9 mouse cellular contexts compared by ENCODE assay signal in genomic region chr11:101813259-101813658, GRCm38 (mm10). TPM values are rescaled to one million over a fixed set of nuclear protein-coding genes. Genes with fewer than 3 reads are reported as not detected.
DNase-seq lines count a peak whose midpoint lies in the region; ATAC-seq and TF ChIP-seq lines count a peak whose summit lies in the region.
"Had no signal": no experiment of that assay in that cellular context is flagged by ENCODE, and none has a peak within 500 bp of the region (broad histone marks: within the 10 kb centered on the region; RNA-seq: fewer than 3 reads in every experiment).

No protein-coding gene starts in this region.

- 1% methylated on average over 7 of the region's 7 CpGs for WGBS in lung, embryonic 14.5 days

- peak; percentile 85 for DNase-seq in 3T3-L1 (ENCODE audit: low read depth, low spot score)
- DNase-seq in MN1 (ENCODE audit: low spot score), result peak; percentile 79
- peak; percentile 90 to 91 for DNase-seq in cerebellum, postnatal 14 days
- peak; percentile 76 to 78 for DNase-seq in gastrocnemius, postnatal 36 days
- DNase-seq in layer of hippocampus, adult 11-12 months (ENCODE audit: low spot score), result peak; percentile 87
- DNase-seq in lung, embryonic 14.5 days, result peak; percentile 92
- peak; percentile 77 for DNase-seq in right cerebral cortex, adult 18-20 months
- DNase-seq in urinary bladder, postnatal 10 days (ENCODE audit: low spot score), result peak; percentile 46

- no peaks in the 10 kb centered on the region for H3K36me3 ChIP-seq in lung, embryonic 14.5 days (ENCODE audit: insufficient read depth)
- H3K36me3 ChIP-seq: hindbrain, embryonic 15.5 days had no signal

- no peak overlapping the region for H3K9ac ChIP-seq in lung, embryonic 14.5 days
- H3K9ac ChIP-seq: hindbrain, embryonic 15.5 days had no signal

- intact Hi-C loops in gastrocnemius, postnatal 36 days (cut with DNase I), result loop anchor here (1.0 to 5.0 kb wide), 3 partner anchors 51 to 154 kb away; partner anchors contain the start of gene Sost

- peaks cover 5% of the 10 kb centered on the region; the same call in 1 of the 2 replicates for H3K4me1 ChIP-seq in lung, embryonic 14.5 days (ENCODE audit: insufficient read depth)

- H3K4me3 ChIP-seq in lung, embryonic 14.5 days (ENCODE audit: low read depth, low read length), result no peak overlapping the region
- H3K4me3 ChIP-seq: hindbrain, embryonic 15.5 days had no signal

- H3K27me3 ChIP-seq in lung, embryonic 14.5 days (ENCODE audit: insufficient read depth, low read length), result 0 out of 2 replicates have a peak, but pooled peaks cover 7% of the 10 kb centered on the region

- no peak for ATAC-seq in lung, embryonic 14.5 days (ENCODE audit: insufficient read depth)

- no peak overlapping the region for H3K4me2 ChIP-seq in lung, embryonic 14.5 days
- H3K4me2 ChIP-seq: hindbrain, embryonic 15.5 days had no signal

- peak; percentile 98 for TF ChIP-seq CTCF in lung, embryonic 14.5 days (IDR thresholded peaks at IDR 0.05; ENCODE audit: low read depth)

- no peak overlapping the region for H3K27ac ChIP-seq in lung, embryonic 14.5 days (ENCODE audit: low read depth)
- H3K27ac ChIP-seq: hindbrain, embryonic 15.5 days had no signal

- H3K9me3 ChIP-seq in lung, embryonic 14.5 days (ENCODE audit: low read depth, low read length), result no peaks in the 10 kb centered on the region
- H3K9me3 ChIP-seq: hindbrain, embryonic 15.5 days had no signal

RNA-seq across cellular contexts. Expression of gene Etv4, which starts 28.1 kb away (rescaled TPM):
- 1 to 10 TPM; 4.9 to 5.1 TPM for total RNA-seq in gastrocnemius, postnatal 36 days (2021)
- polyA plus RNA-seq in lung, embryonic 14.5 days (2014; fragmentation: Nextera tagmentation; extraction: Ambion mirVana), result 14.6 and 14.8 TPM in 2 replicates
